Mouse (Mus musculus): Measurements from ENCODE around the gene Saal1.
"Not testable (repeated sequence)": the region's sequence is repeated elsewhere in the genome, so short reads cannot be mapped to it uniquely, and the experiment has no call there.

Saal1 gene

GRCm38 (mm10) chr7:46710390-46710844 is at the start of gene Saal1:
Gene Saal1 (minus strand): TSS chr7:46710680.
- DNase-seq (ENCODE audit: low read depth, low spot score), result peak; percentile 96

GRCm38 (mm10) chr7:46751490-46751889 is 41.0 kb upstream of the Saal1 start, which contains the start of gene Saa2:
Gene Saa2 (plus strand): TSS chr7:46751790.
- DNase-seq (ENCODE audit: low read depth, low spot score), result no peak

GRCm38 (mm10) chr7:46748459-46748858 is 38.0 kb upstream of the Saal1 start:
- peak; percentile 56 for DNase-seq (ENCODE audit: low read depth, low spot score)

GRCm38 (mm10) chr7:46746381-46746780 is 35.9 kb upstream of the Saal1 start:
- DNase-seq (ENCODE audit: low read depth, low spot score), result no peak

GRCm38 (mm10) chr7:46745816-46746215 is 35.3 kb upstream of the Saal1 start:
- no peak for DNase-seq (ENCODE audit: low read depth, low spot score)

- not testable (repeated sequence) for DNase-seq (ENCODE audit: low read depth, low spot score)
Measured at GRCm38 (mm10) chr7:46742880-46743279, 32.4 kb upstream of the Saal1 start, which contains the start of gene Saa1. Gene Saa1 (minus strand): TSS chr7:46742980.

GRCm38 (mm10) chr7:46740041-46740440 is 29.6 kb upstream of the Saal1 start:
- DNase-seq (ENCODE audit: low read depth, low spot score), result not testable (repeated sequence)

GRCm38 (mm10) chr7:46738561-46739460 is 28.3 kb upstream of the Saal1 start:
- DNase-seq (ENCODE audit: low read depth, low spot score), result no peak

GRCm38 (mm10) chr7:46734983-46735382 is 24.5 kb upstream of the Saal1 start:
- DNase-seq (ENCODE audit: low read depth, low spot score), result no peak

GRCm38 (mm10) chr7:46732458-46732857 is 22.0 kb upstream of the Saal1 start, which contains the start of gene Saa4:
Gene Saa4 (minus strand): TSS chr7:46732603.
- DNase-seq (ENCODE audit: low read depth, low spot score), result no peak

GRCm38 (mm10) chr7:46727584-46727983 is 17.1 kb upstream of the Saal1 start:
- no peak for DNase-seq (ENCODE audit: low read depth, low spot score)

- no peak for DNase-seq (ENCODE audit: low read depth, low spot score)
Measured at GRCm38 (mm10) chr7:46724396-46724795, 13.9 kb upstream of the Saal1 start.

GRCm38 (mm10) chr7:46723849-46724248 is 13.4 kb upstream of the Saal1 start:
- DNase-seq (ENCODE audit: low read depth, low spot score), result no peak

- DNase-seq (ENCODE audit: low read depth, low spot score), result no peak
Measured at GRCm38 (mm10) chr7:46723354-46723753, 12.9 kb upstream of the Saal1 start.

- DNase-seq (ENCODE audit: low read depth, low spot score), result no peak
Measured at GRCm38 (mm10) chr7:46720460-46720859, 10.0 kb upstream of the Saal1 start.

GRCm38 (mm10) chr7:46719526-46719925 is 9.0 kb upstream of the Saal1 start:
- no peak for DNase-seq (ENCODE audit: low read depth, low spot score)

- DNase-seq (ENCODE audit: low read depth, low spot score), result no peak
Measured at GRCm38 (mm10) chr7:46718591-46719270, 8.3 kb upstream of the Saal1 start.

- no peak for DNase-seq (ENCODE audit: low read depth, low spot score)
Measured at GRCm38 (mm10) chr7:46716897-46717296, 6.4 kb upstream of the Saal1 start.

- no peak for DNase-seq (ENCODE audit: low read depth, low spot score)
Measured at GRCm38 (mm10) chr7:46715600-46715999, 5.1 kb upstream of the Saal1 start, which contains the start of gene Saa3. Gene Saa3 (minus strand): TSS chr7:46715700.

GRCm38 (mm10) chr7:46714518-46714917 is 4.0 kb upstream of the Saal1 start:
- DNase-seq (ENCODE audit: low read depth, low spot score), result peak; percentile 86

- DNase-seq (ENCODE audit: low read depth, low spot score), result no peak
Measured at GRCm38 (mm10) chr7:46712250-46712649, 1.8 kb upstream of the Saal1 start.

- DNase-seq (ENCODE audit: low read depth, low spot score), result no peak
Measured at GRCm38 (mm10) chr7:46700521-46701025, 9.9 kb downstream of the Saal1 start.
